Mouse (Mus musculus) liver, postnatal 0 days (tissue): ENCODE data around the gene Atl1. TPM values are rescaled to one million over a fixed set of nuclear protein-coding genes. Genes with fewer than 3 reads are reported as not detected.

ENCODE experiments used
- ATAC-seq: fragments of 200-750 bp; cut with Nextera tagmentation; 2 replicates; pipeline ENCODE4 v1.8.0; 2017; ENCODE audit warnings: mild to moderate bottlenecking, moderate library complexity
- DNase-seq: peaks from one replicate; pipeline ENCODE4 v3.0.0-alpha.2; 2016
- H3K27ac ChIP-seq: fragments of 300-500 bp; sonication (generic); 2 replicates; pipeline ENCODE4 v1.5.1; 2014; ENCODE audit warnings: antibody characterized with exemption, moderate library complexity, mild to moderate bottlenecking, low read depth
- H3K27me3 ChIP-seq: fragments of 300-500 bp; sonication (generic); 2 replicates; pipeline ENCODE4 v1.6.1; 2014; ENCODE audit warnings: low read length, control low read depth, mixed read lengths; ENCODE audit not compliant: insufficient read depth
- H3K36me3 ChIP-seq: fragments of 300-500 bp; sonication (generic); replicated peaks from 2 replicates; pipeline ENCODE4 v1.6.1; 2014; ENCODE audit warnings: mild to moderate bottlenecking, control low read depth, low read length, moderate library complexity, mixed read lengths; ENCODE audit not compliant: insufficient read depth
- H3K4me1 ChIP-seq: fragments of 300-500 bp; sonication (generic); 2 replicates; pipeline ENCODE4 v1.6.1; 2014; ENCODE audit warnings: antibody characterized with exemption, mild to moderate bottlenecking, control low read depth; ENCODE audit not compliant: insufficient read depth
- H3K4me2 ChIP-seq: fragments of 300-500 bp; sonication (generic); 2 replicates; pipeline ENCODE4 v1.6.1; 2014; ENCODE audit warnings: low read depth, mild to moderate bottlenecking, low read length, moderate library complexity, mixed read lengths
- H3K4me3 ChIP-seq: fragments of 300-500 bp; sonication (generic); 2 replicates; pipeline ENCODE4 v1.5.1; 2014; ENCODE audit warnings: low read depth, low read length
- H3K9ac ChIP-seq: fragments of 300-500 bp; sonication (generic); replicated peaks from 2 replicates; pipeline ENCODE4 v1.6.1; 2014; ENCODE audit warnings: mild to moderate bottlenecking, moderate library complexity
- H3K9me3 ChIP-seq: fragments of 300-500 bp; sonication (generic); 2 replicates; pipeline ENCODE4 v1.6.1; 2016; ENCODE audit warnings: mild to moderate bottlenecking, control low read depth, low read length, mixed read lengths
- CTCF ChIP-seq: sonication (generic); IDR thresholded peaks from 2 replicates; pipeline ENCODE4 v1.5.1; 2016; ENCODE audit warnings: antibody characterized with exemption, low read depth
- EP300 ChIP-seq: IDR thresholded peaks from 2 replicates; pipeline ENCODE4 v1.6.1; 2016; ENCODE audit warnings: antibody characterized with exemption, low read depth, mild to moderate bottlenecking
- WGBS: fragments of 180-500 bp; shearing (Covaris S2); extraction: QIAGEN DNeasy Blood & Tissue Kit; methylation state at CpG from one replicate; pipeline ENCODE4 v1.1.7; 2014; ENCODE audit not compliant: insufficient replicate concordance; 5-methylcytosine and 5-hydroxymethylcytosine counted together
- polyA plus RNA-seq: library from polyadenylated mRNA; unstranded; fragments of >200 nt; fragmentation: Nextera tagmentation; extraction: Ambion mirVana; gene quantifications from 2 replicates; pipeline ENCODE4 v1.2.1, GENCODE M21; 2015

Atl1 gene
- polyA plus RNA-seq, 1 experiment from 2014 or later = 1.0 TPM

DNA sequence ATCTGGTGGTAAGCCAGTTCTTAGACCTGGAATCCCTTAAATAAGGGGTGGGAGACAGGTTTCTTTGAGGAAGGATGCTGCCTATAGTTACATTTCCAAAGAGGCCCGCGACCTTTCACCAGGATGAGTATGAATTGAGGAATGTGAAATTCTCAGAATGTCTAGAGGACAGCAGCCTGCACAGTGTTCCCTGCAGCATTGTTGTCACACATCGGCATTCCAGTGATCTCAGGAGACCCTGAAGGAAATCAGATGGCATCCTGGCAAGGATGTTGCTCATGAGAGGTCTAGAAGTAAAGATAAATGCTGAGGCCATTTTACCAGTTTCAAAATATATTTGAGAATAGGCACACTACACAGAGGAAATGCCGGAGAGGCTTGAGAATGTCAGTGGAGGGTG is 5.7 kb downstream of the Atl1 start:
- Histone ChIP-seq H3K9ac (no peak overlapping the region), H3K4me3 (no peak overlapping the region), H3K4me1 (peaks cover 4% of the 10 kb centered on the region; the same call in 1 of the 2 replicates), H3K9me3 (no peaks in the 10 kb centered on the region), H3K4me2 (no peak overlapping the region), H3K27me3 (no peaks in the 10 kb centered on the region), H3K27ac (no peak overlapping the region), H3K36me3 (no peaks in the 10 kb centered on the region)
- ATAC-seq = no peak
- 80% methylated on average over 4 of the region's 4 CpGs for WGBS
- DNase-seq = no peak
- TF ChIP-seq CTCF = no peak
- no peak for TF ChIP-seq EP300

DNA sequence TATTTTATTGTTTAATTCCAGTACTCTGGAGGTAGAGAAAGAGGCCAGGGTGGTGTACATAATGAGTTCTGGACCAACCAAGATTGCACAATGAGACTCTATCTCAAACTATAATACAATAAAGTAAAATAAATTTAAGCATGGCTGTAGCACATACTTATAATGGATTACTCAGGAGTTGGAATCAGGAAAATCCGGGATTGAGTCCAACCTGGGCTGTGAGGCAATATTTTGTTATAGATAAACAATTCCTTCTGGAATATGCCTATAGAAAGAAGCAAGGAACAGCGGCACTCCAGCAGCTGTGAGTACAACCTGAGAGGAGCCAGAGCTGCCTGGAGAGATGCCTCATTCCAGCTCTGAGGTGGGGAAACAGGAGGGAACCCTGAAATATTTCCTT is 12.6 kb downstream of the Atl1 start:
- Histone ChIP-seq H3K36me3 (no peaks in the 10 kb centered on the region), H3K9me3 (no peaks in the 10 kb centered on the region), H3K4me1 (peaks cover 9% of the 10 kb centered on the region), H3K27ac (no peak overlapping the region), H3K27me3 (no peaks in the 10 kb centered on the region), H3K9ac (no peak overlapping the region), H3K4me3 (no peak overlapping the region), H3K4me2 (no peak overlapping the region)
- ATAC-seq (no peak), DNase-seq (no peak)
- 64% methylated on average over 2 of the region's 2 CpGs for WGBS
- TF ChIP-seq EP300 (no peak), CTCF (no peak)

DNA sequence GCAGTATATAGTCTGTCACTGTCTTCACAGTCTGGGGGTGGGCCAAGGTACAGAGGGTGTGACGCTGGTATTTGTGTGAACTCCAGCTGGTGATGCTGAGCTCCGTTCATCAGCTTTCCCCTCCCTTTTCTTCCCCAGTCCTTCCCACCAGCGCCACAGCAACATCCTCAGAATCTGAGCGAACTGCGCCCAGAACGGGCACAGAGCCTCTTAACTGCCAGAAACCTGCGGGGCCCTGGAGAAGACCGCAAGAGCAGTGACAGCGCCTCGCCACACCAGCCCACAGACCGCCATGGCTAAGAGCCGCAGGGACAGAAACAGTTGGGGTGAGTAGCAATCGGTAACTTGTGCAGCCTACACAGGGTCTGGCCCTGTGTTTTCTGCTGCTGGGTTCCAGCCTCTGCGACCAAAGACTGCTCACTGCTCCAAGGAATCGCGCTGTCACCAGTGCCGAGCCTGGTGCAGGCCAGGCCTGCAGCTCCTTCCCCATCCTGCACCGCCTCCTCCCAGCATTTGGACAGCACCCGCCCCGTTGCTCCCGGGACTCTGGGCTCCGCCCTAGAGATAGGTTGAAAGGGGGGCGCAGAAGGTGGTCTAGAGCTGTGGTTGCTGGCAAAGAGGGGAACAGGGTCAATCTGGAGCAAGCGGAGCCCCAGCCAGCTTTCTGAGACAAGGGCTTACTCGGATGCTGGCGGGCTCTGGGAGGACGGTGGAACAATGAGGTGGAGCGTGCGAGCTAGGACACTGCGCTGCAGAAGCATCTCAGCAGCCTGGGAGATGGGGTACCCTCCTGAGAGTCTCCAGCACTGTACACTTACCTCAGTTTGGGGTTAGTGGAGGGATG is 15.5 kb downstream of the Atl1 start:
- no peaks in the 10 kb centered on the region for H3K27me3 ChIP-seq
- WGBS = 10% methylated on average over 30 of the region's 30 CpGs
- no peaks in the 10 kb centered on the region for H3K9me3 ChIP-seq
- DNase-seq (peak; percentile 45), ATAC-seq (no peak)
- H3K9ac ChIP-seq = no peak overlapping the region
- peaks cover 9% of the 10 kb centered on the region for H3K4me1 ChIP-seq
- H3K36me3 ChIP-seq = no peaks in the 10 kb centered on the region
- peak overlapping the region; percentile 24; the same call in 1 of the 2 replicates for H3K4me3 ChIP-seq
- peak overlapping the region; percentile 62 for H3K4me2 ChIP-seq
- no peak overlapping the region for H3K27ac ChIP-seq
- TF ChIP-seq CTCF (no peak), EP300 (no peak)

DNA sequence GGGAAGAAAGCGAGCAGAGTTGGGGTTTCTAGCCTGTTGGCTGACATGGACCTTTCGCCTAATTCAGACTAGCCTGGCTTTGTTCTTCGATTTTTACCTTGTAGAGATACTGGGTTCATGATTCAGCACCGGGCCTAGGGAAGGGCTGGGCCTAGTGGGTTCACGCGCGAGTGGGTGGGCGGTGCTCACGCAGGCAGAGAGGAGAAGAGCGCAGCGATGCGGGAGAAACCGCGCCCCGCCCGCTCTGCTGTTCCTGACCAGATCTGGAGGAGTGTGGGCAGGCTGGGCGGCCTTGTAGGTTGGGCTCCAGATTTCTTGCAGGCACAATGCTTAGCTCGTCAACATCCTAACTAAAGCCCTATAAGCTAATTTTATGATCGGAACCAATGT is 16.1 kb downstream of the Atl1 start:
- DNase-seq = no peak
- H3K9ac ChIP-seq = no peak overlapping the region

DNA sequence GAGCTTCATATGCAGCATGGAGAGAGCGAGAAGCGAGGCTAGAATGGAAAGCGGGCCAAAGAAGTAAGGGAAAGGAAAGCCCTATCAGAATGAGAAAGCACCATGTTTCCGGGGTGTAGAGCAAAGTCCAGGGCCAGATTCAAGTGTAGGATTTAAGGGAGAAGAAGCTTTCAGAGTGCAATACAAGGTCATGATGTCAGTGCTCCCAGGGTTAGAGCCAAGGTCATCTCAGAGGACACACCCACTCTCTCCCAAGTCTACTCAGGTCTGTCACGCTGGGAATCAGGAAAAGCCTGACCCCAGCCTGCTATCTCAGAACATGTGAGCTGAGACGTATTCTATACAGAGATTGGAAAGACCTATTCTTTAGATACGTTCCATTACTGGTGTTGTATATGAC is 19.5 kb downstream of the Atl1 start:
- Histone ChIP-seq H3K36me3 (no peaks in the 10 kb centered on the region), H3K9me3 (no peaks in the 10 kb centered on the region), H3K4me3 (no peak overlapping the region), H3K4me2 (no peak overlapping the region), H3K27ac (no peak overlapping the region), H3K9ac (no peak overlapping the region), H3K4me1 (peaks cover 9% of the 10 kb centered on the region), H3K27me3 (no peaks in the 10 kb centered on the region)
- WGBS = 85% methylated on average over 7 of the region's 7 CpGs
- no peak for DNase-seq
- no peak for ATAC-seq
- no peak for TF ChIP-seq EP300
- TF ChIP-seq CTCF = no peak

More for the DNA sequence above, 16.1 kb downstream of the Atl1 start:
- H3K27me3 ChIP-seq = no peaks in the 10 kb centered on the region
- H3K4me3 ChIP-seq = 0 out of 2 replicates have a peak overlapping the region, but pooled peaks have one; percentile 24
- H3K4me1 ChIP-seq = peaks cover 9% of the 10 kb centered on the region
- TF ChIP-seq EP300 (no peak), CTCF (no peak)
- H3K36me3 ChIP-seq = no peaks in the 10 kb centered on the region
- H3K9me3 ChIP-seq = no peaks in the 10 kb centered on the region
- H3K4me2 ChIP-seq = peak overlapping the region; percentile 62
- WGBS = 48% methylated on average over 19 of the region's 19 CpGs
- ATAC-seq = no peak
- H3K27ac ChIP-seq = no peak overlapping the region

DNA sequence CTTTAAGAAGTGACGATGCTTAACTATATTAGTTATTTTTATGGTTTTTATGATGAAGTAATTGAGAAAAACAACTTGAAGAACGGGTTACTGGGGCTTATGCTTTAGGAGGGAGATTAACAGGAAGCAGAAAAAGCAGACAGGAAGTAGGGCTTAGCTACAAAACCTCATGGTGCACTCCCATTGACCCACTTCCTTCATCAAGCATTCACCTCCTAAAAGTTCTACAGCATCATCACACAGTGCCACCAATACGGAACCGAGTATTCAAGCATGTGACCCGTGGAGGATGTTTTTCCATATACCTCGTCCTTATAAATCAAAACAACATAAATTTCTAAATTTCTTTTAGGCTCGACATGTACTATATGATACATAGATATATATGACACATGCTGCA is 20.3 kb downstream of the Atl1 start:
- Histone ChIP-seq H3K4me3 (no peak overlapping the region), H3K9ac (no peak overlapping the region), H3K27ac (no peak overlapping the region), H3K4me2 (no peak overlapping the region), H3K4me1 (peaks cover 7% of the 10 kb centered on the region), H3K27me3 (no peaks in the 10 kb centered on the region), H3K9me3 (no peaks in the 10 kb centered on the region), H3K36me3 (no peaks in the 10 kb centered on the region)
- ATAC-seq = no peak
- 72% methylated on average over 7 of the region's 7 CpGs for WGBS
- TF ChIP-seq EP300 = no peak
- no peak for TF ChIP-seq CTCF
- no peak for DNase-seq
